Mouse (Mus musculus): ENCODE measurements at regions not wholly inside any gene's neighbourhood (a gene's known extent, or its start where the extent isn't known, plus 50 kb on each side); places are given as distances from the start of the nearest gene placed in this dataset.

DNA sequence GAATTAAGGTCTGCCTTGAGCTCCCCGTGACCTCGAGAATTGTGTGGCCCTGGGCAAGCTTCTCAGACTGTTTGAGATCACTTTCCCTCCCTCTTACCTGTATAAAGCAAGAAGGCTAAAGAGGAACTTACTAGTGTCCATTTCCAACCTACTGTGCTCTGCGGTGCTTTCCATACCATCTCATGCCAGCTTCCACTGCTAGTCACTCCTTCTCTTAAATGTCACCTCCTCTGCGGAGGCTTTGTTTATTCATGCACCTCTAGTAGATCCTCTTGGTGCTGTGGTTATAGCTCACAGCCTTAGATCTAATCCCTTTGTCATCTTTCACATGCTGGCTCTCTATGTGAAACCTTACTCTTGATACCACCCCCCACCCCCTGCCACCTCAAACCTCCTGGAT is 2310.3 kb upstream of the Lrrc6 start:
- no peak for DNase-seq

DNA sequence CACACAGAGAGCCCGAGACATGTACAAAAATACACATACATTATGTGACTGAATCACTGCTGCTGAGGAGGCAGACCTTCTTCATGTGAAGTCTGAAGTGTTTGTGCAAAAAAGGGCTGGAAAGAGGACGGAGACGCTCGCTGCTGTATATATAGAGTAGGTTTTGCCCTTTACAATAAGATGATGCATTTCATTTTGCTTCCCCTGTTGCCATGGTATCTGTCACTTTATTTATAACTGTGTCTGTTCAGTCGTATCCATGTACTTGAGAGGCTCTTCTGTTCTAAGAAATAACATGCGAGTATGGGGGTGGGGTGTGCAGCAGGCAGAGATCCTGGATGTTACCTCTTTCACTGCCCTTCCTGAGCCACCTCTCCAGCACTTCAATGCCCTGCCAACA is 2309.9 kb upstream of the Lrrc6 start:
- DNase-seq: no peak

GRCm38 (mm10) chr15:68808175-68808574 is 2307.5 kb upstream of the Lrrc6 start:
- no peak for DNase-seq

DNA sequence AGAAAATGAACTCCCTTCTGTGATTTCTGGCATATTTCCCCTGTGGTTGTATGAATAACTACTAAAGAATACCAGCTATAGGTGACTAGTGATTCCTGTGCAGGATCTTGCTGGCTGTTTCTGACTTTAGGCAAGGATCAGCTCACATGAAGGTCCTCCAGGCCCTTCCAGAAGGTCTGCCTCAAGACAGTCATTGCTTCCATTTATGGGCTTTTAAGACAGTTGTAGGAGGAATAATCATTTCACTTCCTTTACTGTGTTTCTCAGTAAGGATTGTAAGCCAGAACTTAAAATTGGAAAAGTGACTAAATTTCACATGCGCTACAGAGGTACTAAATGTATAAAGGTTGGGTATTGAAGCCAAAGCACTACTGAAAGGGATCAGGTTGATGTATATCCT is 2303.5 kb upstream of the Lrrc6 start:
- DNase-seq: no peak

DNA sequence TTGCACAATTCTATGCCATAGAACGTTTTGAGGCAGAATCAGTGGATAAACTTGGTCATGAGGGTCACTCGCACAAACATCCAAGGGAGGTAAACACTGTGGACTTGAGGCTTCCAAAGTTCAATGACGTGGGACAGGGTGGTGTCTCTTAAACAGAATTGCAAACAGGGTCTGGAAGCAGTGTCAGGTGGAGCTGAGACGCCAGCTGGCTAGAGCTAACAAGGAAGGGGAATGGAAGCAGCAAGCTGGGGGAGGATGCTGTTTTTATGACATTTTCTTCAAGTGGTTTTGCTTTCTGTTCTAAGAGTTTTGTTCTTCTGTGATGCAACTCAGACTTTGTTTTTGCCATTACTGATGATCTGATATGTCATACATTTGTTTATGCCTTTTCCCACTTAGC is 2301.1 kb upstream of the Lrrc6 start:
- DNase-seq: no peak

GRCm38 (mm10) chr15:68797406-68797805 is 2296.7 kb upstream of the Lrrc6 start:
- DNase-seq: no peak

GRCm38 (mm10) chr15:68795239-68795960 is 2294.7 kb upstream of the Lrrc6 start:
- peak in 1 of 2 experiments; percentile 7 for DNase-seq

GRCm38 (mm10) chr15:68759948-68760347 is 2259.2 kb upstream of the Lrrc6 start:
- DNase-seq: no peak

- no peak for DNase-seq
Measured at GRCm38 (mm10) chr15:68755255-68755654, 2254.5 kb upstream of the Lrrc6 start.

DNA sequence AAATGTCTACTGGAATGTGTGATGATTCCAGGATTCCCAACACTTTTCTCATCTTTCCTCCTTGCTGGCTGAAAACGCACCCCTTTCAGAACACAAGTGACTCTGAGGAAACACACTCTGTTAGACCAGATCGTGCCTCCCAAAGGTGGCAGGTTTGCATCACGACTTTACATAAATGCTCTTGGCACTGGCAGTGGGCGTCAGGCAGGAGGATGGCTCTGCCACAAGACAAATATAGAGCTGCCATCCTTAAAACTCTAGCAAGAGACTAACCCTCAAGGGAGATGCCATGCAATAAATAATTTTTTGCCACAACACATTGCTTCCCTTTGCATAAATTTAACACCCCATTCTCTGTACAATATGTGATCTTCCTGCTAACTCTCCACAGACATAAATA is 2254.1 kb upstream of the Lrrc6 start:
- DNase-seq: no peak

DNA sequence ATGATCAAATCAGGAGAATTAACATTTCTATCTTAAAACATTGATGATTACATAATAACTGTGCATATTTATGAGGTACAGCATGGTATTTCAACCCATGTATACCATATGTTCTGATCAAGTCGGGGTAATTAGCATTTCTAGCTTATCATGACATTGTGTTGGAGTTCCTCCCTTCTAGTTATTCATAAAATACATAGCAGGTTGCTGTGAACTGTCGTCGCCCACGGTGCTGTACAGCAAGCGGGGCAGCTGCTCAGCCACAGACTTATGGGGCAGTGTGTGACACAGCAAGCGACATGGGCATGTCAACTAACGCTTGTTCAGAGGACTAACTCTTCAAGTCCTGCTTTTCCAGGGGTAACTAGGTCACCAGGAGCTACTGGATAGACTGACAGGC is 2238.6 kb upstream of the Lrrc6 start:
- DNase-seq: no peak

- DNase-seq: peak; percentile 74 to 82
Measured at GRCm38 (mm10) chr15:68721250-68721649, 2220.5 kb upstream of the Lrrc6 start.

GRCm38 (mm10) chr15:68719486-68719885 is 2218.8 kb upstream of the Lrrc6 start:
- DNase-seq: no peak

DNA sequence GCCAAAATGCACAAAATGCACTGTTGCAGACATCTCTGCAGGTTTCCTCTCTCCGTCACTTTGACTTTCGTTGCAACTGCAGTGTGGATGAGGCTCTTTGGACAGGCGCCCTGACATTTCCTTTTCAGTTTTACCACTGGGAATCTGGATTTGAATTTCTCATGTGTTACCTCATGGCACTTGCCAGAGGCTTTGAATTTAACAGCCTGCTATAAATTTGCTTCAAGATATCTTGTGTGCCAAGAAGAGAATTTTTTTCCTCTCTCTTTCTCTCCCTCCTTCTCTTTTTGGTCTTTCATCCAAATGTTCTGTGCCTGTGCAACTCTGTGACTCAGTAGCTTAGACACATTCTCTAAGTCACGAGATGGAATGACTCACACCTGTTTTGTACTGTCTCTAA is 2213.6 kb upstream of the Lrrc6 start:
- no peak for DNase-seq

GRCm38 (mm10) chr15:68707306-68707705 is 2206.6 kb upstream of the Lrrc6 start:
- DNase-seq: peak; percentile 66 to 77

DNA sequence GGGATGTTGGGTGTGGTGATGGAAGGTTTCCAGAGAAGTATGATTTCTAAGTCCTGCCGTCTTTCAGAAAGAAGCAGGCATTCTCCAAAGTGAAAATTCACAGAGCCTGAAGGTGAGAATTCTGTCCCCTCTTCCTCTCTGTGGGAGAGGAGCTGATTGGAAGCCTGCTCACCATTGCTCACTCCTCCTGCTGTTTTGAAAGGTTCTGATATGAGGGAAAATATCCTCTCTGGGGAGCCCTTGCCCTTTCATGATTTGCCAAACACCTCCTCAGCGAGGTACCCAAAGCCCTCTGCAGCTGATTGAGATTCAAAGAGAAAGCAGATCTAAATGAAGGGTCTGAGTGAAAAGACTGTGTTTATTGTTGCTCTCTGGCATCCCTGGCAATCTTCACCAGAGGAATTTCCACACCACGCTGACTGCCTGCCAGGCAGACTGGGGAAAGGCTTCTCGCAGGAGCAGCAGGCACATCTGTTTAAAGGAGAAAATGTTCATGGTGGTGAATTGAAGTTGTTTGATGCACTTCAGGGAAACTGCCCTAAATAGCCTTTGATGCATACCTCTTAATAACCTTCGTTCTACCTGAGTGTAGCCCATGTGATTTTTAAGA is 2194.4 kb upstream of the Lrrc6 start:
- peak in 1 of 2 experiments; percentile 13 for DNase-seq

DNA sequence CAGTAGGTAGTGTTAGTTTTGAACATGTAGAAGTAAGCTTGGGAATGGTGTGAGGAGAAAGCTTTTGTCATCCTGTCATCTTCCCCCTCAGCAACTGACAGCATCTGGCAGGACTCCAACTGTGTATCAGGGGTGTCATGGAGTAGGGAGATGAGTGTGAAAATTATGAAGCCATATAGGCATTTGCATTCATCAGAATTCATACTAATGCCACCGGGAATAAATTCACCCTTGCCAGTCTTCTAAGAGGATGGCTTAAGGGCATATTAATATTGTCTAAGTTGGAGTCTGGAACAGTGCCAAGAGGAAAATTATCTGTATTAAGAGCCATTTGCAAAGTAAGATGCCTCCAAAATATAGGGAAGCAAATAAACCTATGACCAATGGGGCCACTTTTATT is 2166.8 kb upstream of the Lrrc6 start:
- peak in 1 of 2 experiments; percentile 6 for DNase-seq

- DNase-seq: peak; percentile 35 to 51
Measured at GRCm38 (mm10) chr15:68665331-68665730, 2164.6 kb upstream of the Lrrc6 start.

- DNase-seq: peak; percentile 4 to 37
Measured at GRCm38 (mm10) chr15:68656722-68657121, 2156.0 kb upstream of the Lrrc6 start.

DNA sequence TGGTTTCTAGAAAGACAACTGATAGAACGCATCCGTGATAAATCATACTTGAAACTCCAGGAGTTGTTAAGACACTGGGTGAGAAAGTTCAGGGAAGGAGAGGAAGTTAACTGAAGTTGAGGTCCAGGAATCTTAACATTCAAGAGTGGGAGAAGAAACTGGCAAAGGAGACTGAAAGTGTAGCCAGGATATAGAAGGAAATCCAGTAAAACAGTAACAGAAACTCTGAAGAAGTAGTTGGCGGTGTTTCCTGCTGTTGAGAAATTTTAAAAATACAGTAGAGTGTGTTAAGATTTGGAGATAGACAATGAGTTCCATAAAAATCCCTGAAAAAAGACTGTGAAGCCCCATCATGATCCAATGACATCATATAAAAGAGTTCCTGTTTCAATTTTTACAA is 2154.3 kb upstream of the Lrrc6 start:
- no peak for DNase-seq

DNA sequence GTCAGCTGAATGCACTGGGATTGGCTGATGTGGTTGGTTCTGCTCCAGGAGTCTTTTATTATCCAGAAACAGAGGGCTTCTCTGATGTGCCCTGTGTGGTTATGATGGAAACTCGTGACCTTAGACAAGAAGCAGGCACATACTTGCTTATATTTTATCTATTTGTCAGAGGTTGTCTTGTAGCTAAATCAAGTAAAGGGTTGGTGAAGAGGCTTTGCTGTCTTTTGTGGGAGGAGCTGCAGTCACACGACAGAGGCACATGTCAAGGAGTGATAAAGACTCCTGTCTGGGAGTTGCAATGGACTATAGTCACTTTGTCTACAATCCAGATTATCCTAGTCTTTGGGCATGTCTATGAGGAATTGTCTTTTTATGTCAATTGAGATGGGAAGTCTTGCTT is 2149.9 kb upstream of the Lrrc6 start:
- DNase-seq: no peak

GRCm38 (mm10) chr15:68650033-68650432 is 2149.3 kb upstream of the Lrrc6 start:
- DNase-seq: no peak

- DNase-seq: no peak
Measured at GRCm38 (mm10) chr15:68646865-68647264, 2146.2 kb upstream of the Lrrc6 start.

GRCm38 (mm10) chr15:68644862-68645261 is 2144.2 kb upstream of the Lrrc6 start:
- DNase-seq: peak in 1 of 2 experiments; percentile 15

DNA sequence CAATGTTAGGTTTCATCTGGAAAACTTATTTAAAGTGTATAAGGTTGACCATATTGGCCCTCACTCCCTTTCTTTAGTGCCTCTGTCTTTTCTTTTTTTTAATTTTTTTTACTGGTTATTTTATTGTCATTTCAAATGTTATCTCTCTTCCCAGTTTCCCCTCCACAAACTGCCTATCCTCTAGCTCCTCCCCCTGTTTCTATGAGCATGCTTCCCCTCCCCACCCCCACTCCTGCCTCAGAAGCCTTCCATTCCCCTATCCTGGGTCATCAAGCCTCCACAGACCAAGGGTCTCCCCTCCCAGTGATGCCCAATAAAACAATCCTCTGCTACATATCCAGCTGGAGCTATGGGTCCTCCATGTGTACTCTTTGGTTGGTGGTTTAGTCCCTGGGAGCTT is 2134.9 kb upstream of the Lrrc6 start:
- no peak for DNase-seq
